Mouse (Mus musculus): ENCODE measurements around the gene Clec2g. TPM values are rescaled to one million over a fixed set of nuclear protein-coding genes. Genes with fewer than 3 reads are reported as not detected.
"Not testable (repeated sequence)": the region's sequence is repeated elsewhere in the genome, so short reads cannot be mapped to it uniquely, and the experiment has no call there.

Gene Clec2g
- polyA plus RNA-seq, 1 experiment from 2014 or later: not detected

DNA sequence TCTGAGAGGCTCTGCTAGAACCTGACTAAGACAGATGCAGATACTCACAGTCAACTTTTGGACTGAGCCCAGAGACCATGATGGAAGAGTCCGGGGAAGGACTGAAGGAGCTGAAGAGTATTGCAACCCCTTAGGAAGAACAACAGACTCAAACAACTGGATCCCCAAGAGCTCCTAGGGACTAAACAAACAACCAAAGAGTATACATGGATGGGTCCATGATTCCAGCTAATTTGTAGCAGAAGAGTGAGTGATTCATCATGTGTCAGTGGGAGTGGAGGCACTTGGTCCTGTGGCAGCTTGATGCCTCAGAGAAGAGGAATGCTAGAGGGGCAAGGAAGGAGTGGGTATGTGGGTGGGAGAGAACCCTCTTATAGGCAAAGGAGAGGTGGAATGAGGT, 35.6 kb downstream of the Clec2g start:
- H3K27ac ChIP-seq (replicated peaks; ENCODE audit: low read depth, low read length): no peak overlapping the region
- 94% methylated on average over 1 of the region's 1 CpGs for WGBS
- H3K27me3 ChIP-seq (ENCODE audit: control insufficient read depth, insufficient read depth, low read length): no peaks in the 10 kb centered on the region
- H3K9ac ChIP-seq (replicated peaks; ENCODE audit: low read length): no peak overlapping the region
- no peak overlapping the region for H3K4me2 ChIP-seq (ENCODE audit: low read length)
- H3K4me1 ChIP-seq (ENCODE audit: control insufficient read depth, insufficient read depth, low read length): no peaks in the 10 kb centered on the region
- DNase-seq (no peak), ATAC-seq (ENCODE audit: low FRiP score, low TSS enrichment) (no peak)
- H3K4me3 ChIP-seq (replicated peaks; ENCODE audit: low read depth, low read length): no peak overlapping the region
- no peaks in the 10 kb centered on the region for H3K36me3 ChIP-seq (ENCODE audit: control insufficient read depth, insufficient read depth, low read length)
- no peaks in the 10 kb centered on the region for H3K9me3 ChIP-seq (ENCODE audit: control insufficient read depth, low read length)

DNA sequence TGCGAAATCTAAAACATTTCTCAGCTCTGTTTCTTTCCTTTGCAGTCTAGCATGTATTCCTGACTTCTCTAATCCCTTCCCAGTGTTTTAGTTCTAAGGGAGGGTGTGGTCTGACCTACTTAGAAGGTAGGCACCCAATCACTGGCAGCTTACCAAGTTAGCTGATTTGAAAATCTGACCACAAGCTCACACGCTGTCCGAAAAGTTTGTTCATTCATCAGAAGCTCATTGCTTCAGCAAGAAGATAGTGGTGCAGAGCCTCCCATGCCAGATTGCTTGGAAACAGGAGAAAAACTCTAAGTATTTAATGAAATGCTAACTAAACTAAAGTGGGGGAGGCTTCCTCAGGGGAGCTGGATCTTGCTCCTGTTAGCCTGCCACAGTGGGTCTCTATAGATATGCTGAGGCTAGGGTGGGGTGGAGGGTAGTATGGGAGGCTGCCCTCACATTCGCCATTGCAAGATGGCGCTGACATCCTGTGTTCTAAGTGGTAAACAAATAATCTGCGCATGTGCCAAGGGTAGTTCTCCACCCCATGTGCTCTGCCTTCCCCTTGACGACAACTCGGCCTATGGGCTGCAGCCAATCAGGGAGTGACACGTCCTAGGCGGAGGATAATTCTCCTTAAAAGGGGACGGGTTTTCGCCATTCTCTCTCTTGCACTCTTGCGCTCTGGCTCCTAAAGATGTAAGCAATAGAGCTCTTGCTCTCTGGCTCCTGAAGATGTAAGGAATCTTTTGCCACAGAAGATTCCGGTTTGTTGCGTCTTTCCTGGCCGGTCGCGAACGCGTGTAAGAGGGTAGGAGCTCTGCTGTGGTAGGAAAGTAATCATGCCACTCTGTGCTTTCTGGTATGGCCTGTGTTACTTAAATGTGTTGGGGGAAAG, 36.6 kb downstream of the Clec2g start:
- not testable (repeated sequence) for H3K4me3 ChIP-seq (replicated peaks; ENCODE audit: low read depth, low read length); ATAC-seq (ENCODE audit: low FRiP score, low TSS enrichment); H3K9me3 ChIP-seq (ENCODE audit: control insufficient read depth, low read length); H3K27ac ChIP-seq (replicated peaks; ENCODE audit: low read depth, low read length); H3K9ac ChIP-seq (replicated peaks; ENCODE audit: low read length); H3K4me1 ChIP-seq (ENCODE audit: control insufficient read depth, insufficient read depth, low read length); H3K36me3 ChIP-seq (ENCODE audit: control insufficient read depth, insufficient read depth, low read length); H3K4me2 ChIP-seq (ENCODE audit: low read length); DNase-seq; H3K27me3 ChIP-seq (ENCODE audit: control insufficient read depth, insufficient read depth, low read length)
- WGBS: 97% methylated on average over 20 of the region's 20 CpGs

- Histone ChIP-seq H3K27me3 (ENCODE audit: control insufficient read depth, insufficient read depth, low read length) (no peaks in the 10 kb centered on the region), H3K9ac (replicated peaks; ENCODE audit: low read length) (no peak overlapping the region), H3K36me3 (ENCODE audit: control insufficient read depth, insufficient read depth, low read length) (no peaks in the 10 kb centered on the region), H3K9me3 (ENCODE audit: control insufficient read depth, low read length) (no peaks in the 10 kb centered on the region), H3K4me1 (ENCODE audit: control insufficient read depth, insufficient read depth, low read length) (no peaks in the 10 kb centered on the region), H3K27ac (replicated peaks; ENCODE audit: low read depth, low read length) (no peak overlapping the region), H3K4me2 (ENCODE audit: low read length) (no peak overlapping the region), H3K4me3 (replicated peaks; ENCODE audit: low read depth, low read length) (no peak overlapping the region)
- ATAC-seq (ENCODE audit: low FRiP score, low TSS enrichment) (no peak), DNase-seq (no peak)
- 77% methylated on average over 1 of the region's 1 CpGs for WGBS
Measured at GRCm38 (mm10) chr6:128971394-128972039, 37.3 kb downstream of the Clec2g start.

DNA sequence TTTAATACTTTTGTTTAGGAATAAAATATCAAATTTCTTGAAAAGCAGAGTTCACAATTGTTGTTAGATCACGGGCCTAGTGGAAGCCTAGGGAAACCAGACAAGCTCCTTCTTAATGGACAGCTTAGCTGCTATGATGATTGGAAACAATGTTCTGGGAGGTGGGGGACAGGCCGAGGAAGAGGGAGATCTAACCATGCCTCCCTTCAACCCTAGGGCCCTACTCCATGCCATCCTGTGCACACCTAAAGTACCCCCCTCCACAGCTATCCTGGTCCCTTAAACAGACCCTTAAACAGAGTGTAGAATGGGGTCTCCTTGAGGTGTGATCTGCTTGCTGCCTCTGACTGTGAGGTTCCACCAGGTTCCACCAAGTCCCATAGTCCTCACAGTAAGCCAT, 38.0 kb downstream of the Clec2g start:
- no peak overlapping the region for H3K9ac ChIP-seq (replicated peaks; ENCODE audit: low read length)
- WGBS: 95% methylated on average over 2 of the region's 2 CpGs
- H3K9me3 ChIP-seq (ENCODE audit: control insufficient read depth, low read length): no peaks in the 10 kb centered on the region
- H3K4me1 ChIP-seq (ENCODE audit: control insufficient read depth, insufficient read depth, low read length): no peaks in the 10 kb centered on the region
- no peak for ATAC-seq (ENCODE audit: low FRiP score, low TSS enrichment)
- no peaks in the 10 kb centered on the region for H3K36me3 ChIP-seq (ENCODE audit: control insufficient read depth, insufficient read depth, low read length)
- no peak overlapping the region for H3K27ac ChIP-seq (replicated peaks; ENCODE audit: low read depth, low read length)
- H3K27me3 ChIP-seq (ENCODE audit: control insufficient read depth, insufficient read depth, low read length): no peaks in the 10 kb centered on the region
- H3K4me3 ChIP-seq (replicated peaks; ENCODE audit: low read depth, low read length): no peak overlapping the region
- DNase-seq: no peak
- no peak overlapping the region for H3K4me2 ChIP-seq (ENCODE audit: low read length)

DNA sequence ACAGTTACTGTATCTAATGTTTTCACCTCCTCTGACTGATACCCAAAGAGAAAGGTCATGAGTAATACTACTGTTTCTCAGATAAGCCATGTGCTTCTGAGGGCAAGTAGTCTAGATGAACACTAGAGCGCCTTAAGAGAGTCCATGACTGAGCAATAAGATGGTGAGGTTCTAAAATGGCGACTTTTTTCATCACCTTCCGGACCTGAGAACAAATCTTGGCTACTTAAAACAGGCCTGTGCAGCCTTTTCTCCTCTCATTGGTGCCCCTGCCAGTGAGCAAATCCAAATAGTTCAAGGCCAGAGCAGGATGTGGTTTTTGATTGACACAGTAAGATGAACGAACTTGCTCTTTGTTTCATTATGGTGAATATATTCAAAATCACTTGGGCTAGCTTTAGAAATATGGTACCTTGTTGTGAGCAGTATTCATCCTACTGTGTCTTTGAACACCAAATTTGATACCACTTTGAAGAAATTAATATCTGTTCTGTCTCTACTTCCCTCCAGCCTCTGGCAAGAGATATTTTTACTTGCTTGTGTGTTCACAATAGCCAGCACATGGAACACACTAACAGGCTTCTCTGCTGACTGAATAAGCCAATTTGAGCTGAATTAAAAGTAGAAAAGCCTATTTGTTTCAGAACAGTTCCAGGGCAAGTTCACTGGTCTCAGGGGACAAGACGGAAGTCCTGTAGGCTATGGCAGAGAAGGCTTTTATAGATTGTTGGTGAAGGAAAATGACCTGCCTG, 38.7 kb downstream of the Clec2g start:
- no peak overlapping the region for H3K9ac ChIP-seq (replicated peaks; ENCODE audit: low read length)
- no peaks in the 10 kb centered on the region for H3K4me1 ChIP-seq (ENCODE audit: control insufficient read depth, insufficient read depth, low read length)
- 89% methylated on average over 5 of the region's 5 CpGs for whole genome bisulfite sequencing
- no peaks in the 10 kb centered on the region for H3K27me3 ChIP-seq (ENCODE audit: control insufficient read depth, insufficient read depth, low read length)
- no peak overlapping the region for H3K4me3 ChIP-seq (replicated peaks; ENCODE audit: low read depth, low read length)
- H3K27ac ChIP-seq (replicated peaks; ENCODE audit: low read depth, low read length): no peak overlapping the region
- ATAC-seq (ENCODE audit: low FRiP score, low TSS enrichment) (no peak), DNase-seq (no peak)
- no peaks in the 10 kb centered on the region for H3K9me3 ChIP-seq (ENCODE audit: control insufficient read depth, low read length)
- H3K36me3 ChIP-seq (ENCODE audit: control insufficient read depth, insufficient read depth, low read length): no peaks in the 10 kb centered on the region
- no peak overlapping the region for H3K4me2 ChIP-seq (ENCODE audit: low read length)

- H3K9ac ChIP-seq (replicated peaks; ENCODE audit: low read length): no peak overlapping the region
- H3K4me3 ChIP-seq (replicated peaks; ENCODE audit: low read depth, low read length): no peak overlapping the region
- no peak overlapping the region for H3K27ac ChIP-seq (replicated peaks; ENCODE audit: low read depth, low read length)
- H3K27me3 ChIP-seq (ENCODE audit: control insufficient read depth, insufficient read depth, low read length): no peaks in the 10 kb centered on the region
- no peak for DNase-seq
- WGBS: 93% methylated on average over 3 of the region's 3 CpGs
- ATAC-seq (ENCODE audit: low FRiP score, low TSS enrichment): no peak
- H3K9me3 ChIP-seq (ENCODE audit: control insufficient read depth, low read length): no peaks in the 10 kb centered on the region
- no peaks in the 10 kb centered on the region for H3K4me1 ChIP-seq (ENCODE audit: control insufficient read depth, insufficient read depth, low read length)
- H3K4me2 ChIP-seq (ENCODE audit: low read length): no peak overlapping the region
- no peaks in the 10 kb centered on the region for H3K36me3 ChIP-seq (ENCODE audit: control insufficient read depth, insufficient read depth, low read length)
Measured at GRCm38 (mm10) chr6:128973439-128973697, 39.2 kb downstream of the Clec2g start.

DNA sequence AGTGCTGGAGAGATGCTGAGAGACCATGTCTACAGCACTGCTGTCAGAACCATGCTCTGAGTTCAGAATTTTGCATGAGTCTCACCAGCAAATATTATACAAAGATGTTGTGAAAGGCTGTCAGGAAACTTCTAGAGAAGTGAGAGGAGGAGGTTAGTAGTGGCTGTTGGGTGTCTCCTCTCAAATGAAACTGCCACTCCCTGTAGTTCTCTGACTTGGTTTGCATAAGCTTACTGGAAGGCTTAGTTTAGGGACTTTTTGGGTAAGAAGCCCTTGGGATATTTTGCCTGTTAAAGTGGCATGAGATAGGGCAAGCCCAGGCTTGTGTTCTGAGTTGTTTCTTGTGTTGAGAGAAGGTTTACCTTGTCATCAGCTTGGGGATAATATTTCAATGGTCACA, 40.7 kb downstream of the Clec2g start:
- H3K4me2 ChIP-seq (ENCODE audit: low read length); H3K36me3 ChIP-seq (ENCODE audit: control insufficient read depth, insufficient read depth, low read length); H3K9ac ChIP-seq (replicated peaks; ENCODE audit: low read length); DNase-seq; H3K9me3 ChIP-seq (ENCODE audit: control insufficient read depth, low read length); H3K4me1 ChIP-seq (ENCODE audit: control insufficient read depth, insufficient read depth, low read length); ATAC-seq (ENCODE audit: low FRiP score, low TSS enrichment); H3K27me3 ChIP-seq (ENCODE audit: control insufficient read depth, insufficient read depth, low read length); H3K27ac ChIP-seq (replicated peaks; ENCODE audit: low read depth, low read length); H3K4me3 ChIP-seq (replicated peaks; ENCODE audit: low read depth, low read length): not testable (repeated sequence)

DNA sequence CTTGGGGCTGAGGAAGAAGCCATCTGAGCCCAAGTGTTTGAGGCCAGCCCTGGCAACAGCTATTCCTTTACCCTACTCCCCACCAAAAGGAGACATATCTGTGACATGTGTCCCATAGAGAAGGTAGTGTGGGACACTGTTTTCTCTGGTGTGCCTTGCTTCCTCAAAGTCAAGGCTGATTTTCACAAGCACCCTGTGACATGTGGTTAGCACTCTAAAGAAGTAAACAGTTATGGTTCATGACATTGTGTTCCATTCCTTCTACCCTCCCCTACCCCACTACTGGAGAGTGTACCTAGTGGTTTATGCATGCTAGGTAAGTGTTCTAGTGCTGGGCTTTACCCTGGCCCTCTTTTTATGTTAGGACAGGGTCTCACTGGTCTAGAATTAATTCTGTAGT, 42.0 kb downstream of the Clec2g start:
- H3K4me2 ChIP-seq (ENCODE audit: low read length): no peak overlapping the region
- H3K4me3 ChIP-seq (replicated peaks; ENCODE audit: low read depth, low read length): no peak overlapping the region
- no peaks in the 10 kb centered on the region for H3K36me3 ChIP-seq (ENCODE audit: control insufficient read depth, insufficient read depth, low read length)
- H3K27ac ChIP-seq (replicated peaks; ENCODE audit: low read depth, low read length): no peak overlapping the region
- H3K9me3 ChIP-seq (ENCODE audit: control insufficient read depth, low read length): no peaks in the 10 kb centered on the region
- H3K4me1 ChIP-seq (ENCODE audit: control insufficient read depth, insufficient read depth, low read length): no peaks in the 10 kb centered on the region
- ATAC-seq (ENCODE audit: low FRiP score, low TSS enrichment) (no peak), DNase-seq (no peak)
- H3K9ac ChIP-seq (replicated peaks; ENCODE audit: low read length): no peak overlapping the region
- H3K27me3 ChIP-seq (ENCODE audit: control insufficient read depth, insufficient read depth, low read length): no peaks in the 10 kb centered on the region

Data from midbrain, embryonic 14.5 days (tissue).